Mouse (Mus musculus) erythroblast, embryonic 14.5 days (primary cell): Measurements from ENCODE around the gene Gm21860.
"Not testable (repeated sequence)": the region's sequence is repeated elsewhere in the genome, so short reads cannot be mapped to it uniquely, and the experiment has no call there.

Experiments used
- GATA1 ChIP-seq: IDR thresholded peaks from 2 replicates; pipeline ENCODE4 v1.6.1; 2012; ENCODE audit warnings: low read length, inconsistent platforms, mixed read lengths
- TAL1 ChIP-seq: IDR thresholded peaks from 3 replicates; pipeline ENCODE4 v1.6.1; 2012; ENCODE audit warnings: low read length, inconsistent platforms, mixed read lengths

DNA sequence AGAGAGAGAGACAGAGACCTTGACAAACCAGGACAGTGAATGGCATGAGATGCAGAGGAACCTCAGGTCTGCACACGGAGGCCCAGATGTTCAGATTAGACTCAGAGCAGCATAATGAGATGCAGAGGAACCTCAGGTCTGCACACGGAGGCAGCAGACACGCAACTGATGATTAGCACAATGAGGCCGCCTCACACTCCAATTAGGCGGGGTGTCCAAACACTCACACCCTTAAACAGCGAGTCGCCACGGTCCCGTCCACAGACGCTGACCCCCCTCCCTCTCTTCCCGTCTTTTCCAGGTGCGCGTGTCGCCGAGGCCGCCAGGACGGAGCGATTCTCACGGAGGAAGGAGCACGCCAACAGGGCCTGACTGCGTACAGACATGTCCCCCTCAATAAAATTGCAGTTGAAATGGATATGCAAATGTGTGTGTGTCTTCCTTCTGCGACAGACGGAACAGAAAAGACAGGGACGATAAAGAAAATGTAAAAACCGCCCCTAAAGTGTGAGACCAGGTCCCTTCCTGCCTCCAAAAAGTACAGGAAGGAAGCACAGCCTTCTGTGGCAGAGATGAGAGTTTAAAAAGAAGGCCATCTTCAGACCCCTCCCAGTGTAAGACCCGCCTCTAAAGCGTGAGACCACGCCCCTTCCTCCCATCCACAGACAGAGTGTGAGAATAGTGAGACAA, 15.6 kb downstream of the Gm21860 start:
- not testable (repeated sequence) for TF ChIP-seq GATA1, TAL1
